In the genomic region with DNA sequence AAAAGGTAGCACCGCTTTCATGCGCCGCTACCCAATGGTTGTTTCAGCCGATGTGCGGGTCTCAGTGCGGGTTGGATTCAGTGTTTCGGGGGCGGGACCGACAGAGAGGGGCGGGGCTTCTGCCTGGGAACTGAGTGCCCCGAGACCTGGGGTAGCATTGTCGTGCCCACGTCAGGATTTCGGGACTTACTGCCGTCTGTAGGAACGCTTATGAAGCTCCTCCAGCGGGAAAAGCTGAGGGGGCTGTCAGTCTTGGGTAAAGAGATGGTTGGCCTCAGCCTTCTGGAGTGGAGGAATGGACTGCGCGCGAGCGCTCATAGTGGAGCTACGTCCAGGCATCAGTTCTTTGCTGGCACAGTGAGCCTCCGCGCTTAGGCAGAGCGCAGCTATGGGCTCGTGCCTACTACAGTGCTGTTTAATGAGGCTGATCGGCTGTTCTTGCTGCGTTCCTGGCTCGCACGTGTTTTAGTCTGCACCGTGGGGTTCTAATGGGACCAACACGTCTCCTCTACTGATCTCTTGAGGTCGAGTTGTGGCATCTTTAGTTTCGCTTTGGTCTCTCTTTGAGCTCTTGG, we compare ENCODE assay signal across 1 mouse cellular context.
TF ChIP-seq lines count a peak whose summit lies in the region.

No protein-coding gene starts in this region.

TF ChIP-seq in CH12.LX, 34 proteins besides CTCF, POLR2A, EP300 and RAD21:
- peak; percentile 60 for TF ChIP-seq BHLHE40 (IDR thresholded peaks at IDR 0.05; ENCODE audit: low read depth, low read length)
- TF ChIP-seq MAFK (IDR thresholded peaks at IDR 0.05; ENCODE audit: insufficient replicate concordance, low read length) = no peak
- peak; percentile 63; the same call in 1 of the 2 replicates for TF ChIP-seq MAX (IDR thresholded peaks at IDR 0.05; ENCODE audit: low read length)
- TF ChIP-seq RCOR1 (conservative IDR thresholded peaks at IDR 0.05; ENCODE audit: low read depth, low read length) = no peak
- TF ChIP-seq CHD1 (IDR thresholded peaks at IDR 0.05; ENCODE audit: low read depth, low read length) = no peak
- TF ChIP-seq MYC (IDR thresholded peaks at IDR 0.05; ENCODE audit: low read depth, low read length) = peak; percentile 38; the same call in 1 of the 2 replicates
- peak; percentile 14; the same call in 1 of the 2 replicates for TF ChIP-seq NRF1 (IDR thresholded peaks at IDR 0.05; ENCODE audit: low read depth, low read length)
- TF ChIP-seq UBTF (IDR thresholded peaks at IDR 0.05; ENCODE audit: low read depth, low read length) = no peak
- TF ChIP-seq ZNF384 (IDR thresholded peaks at IDR 0.05; ENCODE audit: low read depth, low read length) = no peak
- no peak for TF ChIP-seq POLR2AphosphoS2 (IDR thresholded peaks at IDR 0.05; ENCODE audit: low read depth, low read length)
- no peak for TF ChIP-seq KAT2A (IDR thresholded peaks at IDR 0.05; ENCODE audit: insufficient replicate concordance, low read length)
